Mouse (Mus musculus) splenic B cell, adult 2 months (primary cell): Measurements from ENCODE around the gene Flnb.

Experiments
- DNase-seq: peaks from one replicate; pipeline ENCODE4 v3.0.0-alpha.2; 2011; ENCODE audit warnings: low read depth, low spot score
- H3K27me3 ChIP-seq: 2 replicates; pipeline ENCODE4 v1.6.1; 2012; ENCODE audit warnings: mild to moderate bottlenecking, low read length, moderate library complexity, mixed read lengths; ENCODE audit not compliant: control insufficient read depth, poor library complexity, insufficient read depth, severe bottlenecking
- H3K36me3 ChIP-seq: 2 replicates; pipeline ENCODE4 v1.6.1; 2012; ENCODE audit warnings: mild to moderate bottlenecking, low read length, moderate library complexity, mixed read lengths; ENCODE audit not compliant: control insufficient read depth, poor library complexity, insufficient read depth, severe bottlenecking

The Flnb gene

DNA sequence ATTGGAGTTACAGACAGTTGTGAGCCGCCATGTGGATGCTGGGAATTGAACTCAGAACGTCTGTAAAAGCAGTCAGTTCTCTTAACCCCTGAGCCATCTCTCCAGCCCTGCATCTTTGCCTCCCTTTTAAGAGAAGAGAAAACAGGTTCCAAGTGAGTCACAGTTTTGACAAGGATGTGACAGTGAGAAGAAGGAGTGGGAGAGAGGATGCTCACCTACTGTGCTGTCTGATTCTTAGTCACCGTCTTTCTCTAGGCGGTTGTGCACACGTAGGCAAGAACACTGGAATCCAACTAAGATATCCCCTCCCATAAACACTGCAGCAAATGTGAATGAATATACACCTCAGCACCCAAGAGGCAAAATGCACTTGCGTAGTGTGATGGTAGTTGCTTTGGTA, 157.4 kb downstream of the Flnb start:
- no peak for DNase-seq
- no peaks in the 10 kb centered on the region for H3K27me3 ChIP-seq
- no peaks in the 10 kb centered on the region; the same call in 1 of the 2 replicates for H3K36me3 ChIP-seq

DNA sequence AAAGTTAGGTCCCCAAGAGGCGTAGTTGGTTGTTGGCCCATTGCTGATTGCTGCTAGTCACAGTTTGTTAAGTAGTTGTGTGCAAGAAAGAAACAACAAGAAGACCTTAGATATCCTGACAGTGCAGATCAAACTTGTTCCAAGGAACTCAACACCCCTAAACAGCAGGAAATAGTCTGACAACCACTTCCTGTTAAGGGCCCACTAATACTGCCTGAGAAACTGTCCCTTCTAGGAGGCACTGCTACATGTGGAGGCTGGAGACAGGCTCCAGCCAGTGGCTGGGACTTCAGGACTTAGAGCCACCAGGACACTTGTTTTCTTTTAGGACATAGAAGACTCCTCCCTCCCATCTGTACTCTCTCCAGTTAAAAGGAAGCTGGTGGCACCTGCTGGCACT, 159.7 kb downstream of the Flnb start:
- DNase-seq = no peak
- no peaks in the 10 kb centered on the region for H3K27me3 ChIP-seq
- no peaks in the 10 kb centered on the region; the same call in 1 of the 2 replicates for H3K36me3 ChIP-seq

DNA sequence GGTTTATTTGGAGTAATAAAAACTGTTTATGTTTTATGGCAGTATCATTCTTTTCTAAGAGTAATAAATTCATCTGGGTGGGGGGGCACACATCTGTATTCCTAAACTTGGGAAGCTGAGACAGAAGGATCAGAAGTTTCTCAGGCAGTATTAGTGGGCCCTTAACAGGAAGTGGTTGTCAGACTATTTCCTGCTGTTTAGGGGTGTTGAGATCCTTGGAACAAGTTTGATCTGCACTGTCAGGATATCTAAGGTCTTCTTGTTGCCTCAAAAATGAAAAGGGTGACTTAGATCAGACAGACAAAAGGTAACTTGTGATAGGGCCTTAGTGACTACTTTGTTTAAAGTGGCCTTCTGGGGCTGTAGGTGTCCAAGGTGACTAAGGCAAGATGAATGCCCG, 160.4 kb downstream of the Flnb start:
- Histone ChIP-seq H3K36me3 (no peaks in the 10 kb centered on the region; the same call in 1 of the 2 replicates), H3K27me3 (no peaks in the 10 kb centered on the region)
- DNase-seq = no peak

DNA sequence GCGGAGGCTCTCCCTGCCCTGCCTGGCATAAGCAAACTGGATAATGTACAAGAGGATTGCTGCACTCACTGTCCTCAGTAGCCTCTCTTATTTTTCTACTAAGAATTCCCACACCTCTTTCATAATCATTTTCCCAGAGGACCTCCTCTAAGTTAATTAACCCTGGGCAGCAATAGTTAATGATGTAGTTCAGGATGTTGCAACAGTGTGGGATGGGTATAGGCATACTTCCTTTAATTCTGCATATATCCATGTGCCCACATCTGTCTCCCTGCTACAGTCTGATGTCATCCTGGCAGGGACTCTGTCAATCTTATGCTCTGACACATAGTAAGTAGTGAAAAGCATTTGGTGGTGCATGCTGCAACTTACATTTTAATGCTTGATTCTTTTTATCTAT, 163.5 kb downstream of the Flnb start:
- DNase-seq = no peak
- Histone ChIP-seq H3K36me3 (no peaks in the 10 kb centered on the region), H3K27me3 (no peaks in the 10 kb centered on the region)

DNA sequence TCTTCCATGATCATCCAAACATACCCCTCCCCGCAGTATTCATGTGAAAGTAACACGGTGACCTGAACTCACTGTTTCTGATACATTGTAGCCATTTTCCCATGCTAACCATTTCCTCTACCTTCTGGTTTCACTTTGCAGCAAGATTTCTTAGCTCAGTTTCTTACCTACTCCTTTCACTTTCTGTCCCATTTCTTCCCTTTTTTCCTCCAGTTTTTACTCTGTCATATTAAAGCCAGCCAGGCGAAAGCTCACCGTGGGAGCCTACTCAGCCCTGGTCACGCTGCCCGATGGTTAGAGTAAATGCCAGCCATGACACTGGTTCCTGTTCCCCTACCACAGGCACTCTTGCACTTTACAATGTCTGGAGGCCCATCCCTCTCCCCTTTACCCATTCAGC, 169.2 kb downstream of the Flnb start:
- no peaks in the 10 kb centered on the region for H3K36me3 ChIP-seq
- peak; percentile 58 for DNase-seq
- no peaks in the 10 kb centered on the region for H3K27me3 ChIP-seq

DNA sequence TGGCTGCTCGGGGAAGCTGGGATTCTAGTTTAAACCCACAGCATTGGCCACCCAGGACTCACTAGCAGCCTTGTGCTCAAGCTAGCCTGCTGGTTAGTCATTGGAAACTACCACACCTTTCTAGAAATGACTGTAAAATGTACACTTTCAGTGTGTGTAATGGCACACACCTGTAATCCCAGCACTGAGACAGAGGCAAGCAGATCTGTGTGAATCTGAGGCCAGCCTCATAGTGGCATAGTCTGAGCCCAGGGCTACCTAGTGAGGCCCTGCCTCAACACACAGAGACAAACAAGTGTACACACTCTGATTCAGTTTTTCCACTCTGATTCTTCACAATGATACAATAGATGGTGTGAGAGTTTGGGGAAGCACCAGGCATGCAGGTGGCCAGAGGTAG, 171.6 kb downstream of the Flnb start:
- Histone ChIP-seq H3K36me3 (no peaks in the 10 kb centered on the region), H3K27me3 (no peaks in the 10 kb centered on the region)
- peak; percentile 47 for DNase-seq

DNA sequence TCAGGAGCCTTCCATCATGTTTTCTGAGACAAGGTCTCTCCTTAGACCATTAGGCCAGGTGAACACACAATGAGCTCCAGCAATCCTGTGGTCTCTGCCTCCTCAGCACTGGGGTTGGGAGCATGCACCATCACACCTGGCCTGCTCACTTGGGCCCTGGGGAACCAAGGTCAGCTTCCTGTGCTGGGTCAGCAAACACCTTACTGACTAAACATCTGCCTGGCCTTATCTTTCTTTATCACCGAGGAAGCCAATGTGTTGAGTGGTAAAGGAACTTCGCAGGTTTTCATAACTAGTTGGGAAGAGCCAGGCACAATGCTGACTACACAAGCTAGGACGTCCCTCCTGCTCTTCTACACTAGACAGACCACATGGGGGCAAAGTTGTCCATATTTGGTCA, 172.2 kb downstream of the Flnb start:
- Histone ChIP-seq H3K36me3 (no peaks in the 10 kb centered on the region), H3K27me3 (no peaks in the 10 kb centered on the region)
- no peak for DNase-seq

DNA sequence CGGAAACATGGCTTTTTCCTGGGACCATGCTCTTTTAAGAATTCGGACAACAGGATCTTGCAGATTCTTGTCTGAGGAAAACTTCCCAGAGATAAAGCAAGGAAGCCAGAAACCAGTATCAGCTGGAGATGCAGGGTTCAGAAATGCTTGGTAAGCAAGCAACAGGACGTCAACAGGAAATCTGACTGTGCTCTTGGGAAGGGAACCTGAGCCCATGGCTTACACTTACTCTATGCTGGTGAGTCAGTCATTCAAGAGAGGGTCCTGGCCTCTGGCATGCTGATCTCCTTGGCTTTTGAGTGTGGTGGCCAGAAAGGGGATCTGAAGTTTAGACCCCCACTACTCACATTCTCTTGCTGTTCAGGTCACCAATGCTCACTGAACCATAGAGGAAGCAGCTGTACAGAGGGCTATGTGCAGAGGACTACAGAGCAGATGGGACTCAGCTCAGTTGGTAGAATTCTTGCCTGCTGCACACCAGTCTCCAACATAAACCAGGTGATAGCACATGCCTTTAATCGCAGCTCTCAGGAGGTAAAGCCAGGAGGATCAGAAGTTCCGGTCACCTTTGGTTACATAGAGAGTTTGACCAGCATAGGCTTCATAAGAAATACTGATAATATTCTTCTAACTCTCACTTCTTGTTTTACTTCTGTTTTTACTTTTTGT, 173.5 kb downstream of the Flnb start:
- Histone ChIP-seq H3K36me3 (no peaks in the 10 kb centered on the region), H3K27me3 (no peaks in the 10 kb centered on the region)
- no peak for DNase-seq

DNA sequence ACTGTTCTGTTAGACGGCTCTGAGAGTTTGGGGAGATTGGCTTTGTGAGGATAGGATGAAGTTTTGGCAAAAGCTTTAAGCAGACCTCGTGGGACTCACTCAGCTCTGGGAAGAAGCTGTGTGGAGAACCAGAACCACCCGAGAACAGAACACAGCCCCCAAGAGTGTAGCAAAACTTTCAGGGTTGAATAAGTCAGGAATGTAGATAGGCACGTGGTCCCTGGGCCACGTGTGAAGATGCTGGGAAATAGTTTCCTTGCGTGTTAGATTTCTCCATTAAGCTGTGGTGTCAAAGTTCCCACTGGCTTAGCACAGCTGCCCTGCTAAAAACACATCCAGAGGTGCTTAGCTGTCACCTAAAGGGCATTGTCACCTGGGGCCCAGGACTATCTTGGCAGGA, 174.4 kb downstream of the Flnb start:
- no peak for DNase-seq
- no peaks in the 10 kb centered on the region for H3K27me3 ChIP-seq
- H3K36me3 ChIP-seq = no peaks in the 10 kb centered on the region

DNA sequence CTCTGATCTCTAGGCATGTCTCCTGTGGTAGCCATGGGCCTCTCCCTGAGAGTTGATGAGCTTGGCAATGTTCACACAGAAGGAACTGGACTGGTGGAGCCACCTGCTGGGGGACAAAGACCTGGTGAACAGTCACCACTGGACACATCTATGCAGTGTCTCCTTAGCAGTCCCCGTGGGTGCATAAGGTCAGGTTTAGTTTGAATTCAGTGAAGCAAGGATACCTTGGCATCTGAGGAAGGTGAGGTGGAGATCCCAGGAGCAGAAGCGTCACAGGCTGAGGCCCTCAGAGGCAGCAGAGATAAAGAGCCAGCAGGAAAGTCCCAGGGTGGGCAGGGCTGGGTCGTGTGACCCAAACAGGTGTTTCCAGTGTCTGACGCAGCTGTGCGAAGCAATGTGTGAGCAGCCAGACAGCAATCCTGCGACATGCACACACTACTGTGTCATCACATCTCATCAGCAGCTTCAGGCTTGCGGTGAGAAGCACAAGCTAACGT, 176.6 kb downstream of the Flnb start, which contains the start of gene Dnase1l3:
Gene Dnase1l3 (minus strand): TSS at position 303 of the 497 bp plus-strand sequence.
- Histone ChIP-seq H3K36me3 (no peaks in the 10 kb centered on the region), H3K27me3 (no peaks in the 10 kb centered on the region)
- DNase-seq = peak; percentile 87

DNA sequence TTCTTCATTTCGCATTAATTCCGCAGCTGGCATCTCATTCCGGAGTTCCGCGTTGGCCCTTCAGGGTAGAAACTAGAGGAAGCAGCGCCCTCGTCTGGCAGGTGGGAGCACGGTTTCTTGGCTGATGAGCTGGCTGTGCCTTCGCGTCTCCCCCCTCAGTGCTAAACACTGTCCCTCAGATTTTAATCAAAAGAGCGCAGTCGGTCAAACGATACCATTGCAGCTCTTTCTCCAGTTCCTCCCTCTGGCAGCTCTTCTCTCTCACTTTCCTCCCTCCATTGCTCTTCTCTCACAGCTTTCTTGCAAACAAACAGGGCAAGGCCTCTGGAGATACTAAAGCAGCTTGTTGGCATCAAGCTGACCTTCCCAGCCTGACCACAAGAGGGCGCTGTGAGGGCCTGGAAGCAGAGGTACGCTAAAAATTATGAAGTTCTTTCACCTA, 179.5 kb downstream of the Flnb start:
- no peaks in the 10 kb centered on the region for H3K36me3 ChIP-seq
- DNase-seq = peak; percentile 95
- H3K27me3 ChIP-seq = no peaks in the 10 kb centered on the region

DNA sequence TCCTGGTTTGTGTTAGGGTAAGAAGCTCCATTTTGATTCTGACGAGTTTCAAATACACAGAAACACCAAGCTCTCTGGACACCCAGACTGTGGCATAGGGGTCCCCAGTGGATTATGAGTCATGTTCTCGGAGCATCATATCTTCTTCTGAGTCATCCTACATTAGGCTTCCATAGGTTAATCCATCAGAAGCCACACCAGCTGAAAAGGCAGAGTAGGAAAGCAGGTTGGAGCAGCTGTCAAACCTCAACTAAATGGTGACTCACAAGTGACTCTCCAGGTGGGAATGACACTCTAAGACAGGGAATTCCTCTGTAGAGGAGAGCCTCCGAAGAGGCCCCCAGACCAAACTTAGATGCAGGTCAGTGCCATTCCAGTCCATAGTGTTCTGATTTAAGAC, 181.3 kb downstream of the Flnb start:
- H3K27me3 ChIP-seq = no peaks in the 10 kb centered on the region
- H3K36me3 ChIP-seq = no peaks in the 10 kb centered on the region
- DNase-seq = no peak

DNA sequence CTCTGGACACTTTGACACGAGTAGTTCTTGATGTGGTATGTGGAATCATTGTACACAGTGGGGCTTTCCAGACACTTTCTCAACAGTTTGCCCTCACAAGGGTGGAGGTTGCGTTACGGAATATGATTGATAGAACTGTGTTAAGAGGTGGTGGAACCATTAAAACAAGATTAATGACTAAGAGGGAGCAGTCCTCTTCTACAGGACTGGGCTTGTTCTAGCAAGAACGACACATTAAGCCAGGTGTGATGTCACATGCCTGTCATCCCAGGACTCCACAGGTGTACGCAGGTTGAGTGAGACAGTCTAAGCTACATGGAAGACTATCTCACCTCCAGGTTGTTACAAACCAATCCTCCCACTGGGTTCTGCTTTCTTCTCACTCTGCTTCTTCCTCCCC, 181.7 kb downstream of the Flnb start:
- no peaks in the 10 kb centered on the region for H3K36me3 ChIP-seq
- H3K27me3 ChIP-seq = no peaks in the 10 kb centered on the region
- DNase-seq = no peak

DNA sequence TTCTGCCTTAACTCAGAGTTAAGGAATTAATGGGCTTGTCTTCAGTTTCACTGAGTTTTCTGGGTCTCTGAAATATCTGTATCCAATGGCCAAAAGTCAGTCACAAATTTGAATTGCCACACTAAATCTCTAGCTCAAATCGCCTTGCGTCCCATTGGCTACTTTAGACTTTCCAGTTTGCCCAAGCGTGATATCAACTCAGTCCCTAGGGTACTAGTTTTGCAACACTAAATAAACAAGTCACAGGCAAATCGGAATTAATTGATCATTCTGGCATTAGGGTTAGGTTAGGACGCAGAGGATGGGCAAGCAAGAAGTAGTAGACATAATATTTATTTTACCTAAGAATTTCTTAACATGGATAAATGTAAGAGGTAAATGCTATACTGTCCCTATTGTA, 182.5 kb downstream of the Flnb start:
- no peak for DNase-seq
- Histone ChIP-seq H3K36me3 (no peaks in the 10 kb centered on the region), H3K27me3 (no peaks in the 10 kb centered on the region)
